Mouse (Mus musculus): ENCODE measurements around the gene Vps37b.

The Vps37b gene

GRCm38 (mm10) chr5:124000824-124001223 is 31.2 kb downstream of the Vps37b start:
- DNase-seq: peak; percentile 83

- DNase-seq: no peak
These were observed 33.7 kb downstream of the Vps37b start for GRCm38 (mm10) chr5:123998370-123998769.

GRCm38 (mm10) chr5:123997811-123998210 is 34.3 kb downstream of the Vps37b start:
- DNase-seq: no peak

GRCm38 (mm10) chr5:123997211-123997751 is 34.8 kb downstream of the Vps37b start:
- DNase-seq: peak; percentile 69

DNA sequence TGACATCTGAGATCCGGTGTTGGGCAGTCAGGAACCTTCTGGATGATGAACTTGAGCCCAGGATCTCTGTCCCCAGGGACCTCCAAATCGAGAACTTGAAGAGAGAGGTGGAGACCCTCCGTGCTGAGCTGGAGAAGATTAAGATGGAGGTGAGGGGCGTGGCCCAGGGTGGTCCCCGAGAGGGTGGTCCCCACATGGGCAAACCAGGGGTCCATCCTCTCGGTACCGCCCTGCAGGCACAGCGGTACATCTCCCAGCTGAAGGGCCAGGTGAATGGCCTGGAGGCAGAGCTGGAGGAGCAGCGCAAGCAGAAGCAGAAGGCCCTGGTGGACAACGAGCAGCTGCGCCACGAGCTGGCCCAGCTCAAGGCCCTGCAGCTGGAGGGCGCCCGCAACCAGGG is 35.4 kb downstream of the Vps37b start:
- no peak for DNase-seq

DNA sequence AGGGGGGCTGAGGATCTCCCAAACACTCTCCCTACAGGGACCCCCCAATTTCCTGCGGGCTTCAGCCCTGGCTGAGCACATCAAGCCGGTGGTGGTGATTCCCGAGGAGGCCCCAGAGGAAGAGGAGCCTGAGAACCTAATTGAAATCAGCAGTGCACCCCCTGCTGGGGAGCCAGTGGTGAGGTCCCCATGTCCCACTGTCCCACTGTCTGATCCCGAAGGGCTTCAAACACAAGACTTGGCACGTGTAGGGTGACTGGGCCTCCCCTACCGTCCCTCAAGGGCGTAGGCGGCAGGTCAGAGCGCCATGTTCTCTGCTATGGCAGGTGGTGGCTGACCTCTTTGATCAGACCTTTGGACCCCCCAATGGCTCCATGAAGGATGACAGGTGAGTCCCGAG is 35.9 kb downstream of the Vps37b start:
- DNase-seq: no peak

- no peak for DNase-seq
These were observed 36.7 kb downstream of the Vps37b start for GRCm38 (mm10) chr5:123995388-123995787.

- DNase-seq: no peak
These were observed 37.6 kb downstream of the Vps37b start for GRCm38 (mm10) chr5:123994468-123994867.

DNA sequence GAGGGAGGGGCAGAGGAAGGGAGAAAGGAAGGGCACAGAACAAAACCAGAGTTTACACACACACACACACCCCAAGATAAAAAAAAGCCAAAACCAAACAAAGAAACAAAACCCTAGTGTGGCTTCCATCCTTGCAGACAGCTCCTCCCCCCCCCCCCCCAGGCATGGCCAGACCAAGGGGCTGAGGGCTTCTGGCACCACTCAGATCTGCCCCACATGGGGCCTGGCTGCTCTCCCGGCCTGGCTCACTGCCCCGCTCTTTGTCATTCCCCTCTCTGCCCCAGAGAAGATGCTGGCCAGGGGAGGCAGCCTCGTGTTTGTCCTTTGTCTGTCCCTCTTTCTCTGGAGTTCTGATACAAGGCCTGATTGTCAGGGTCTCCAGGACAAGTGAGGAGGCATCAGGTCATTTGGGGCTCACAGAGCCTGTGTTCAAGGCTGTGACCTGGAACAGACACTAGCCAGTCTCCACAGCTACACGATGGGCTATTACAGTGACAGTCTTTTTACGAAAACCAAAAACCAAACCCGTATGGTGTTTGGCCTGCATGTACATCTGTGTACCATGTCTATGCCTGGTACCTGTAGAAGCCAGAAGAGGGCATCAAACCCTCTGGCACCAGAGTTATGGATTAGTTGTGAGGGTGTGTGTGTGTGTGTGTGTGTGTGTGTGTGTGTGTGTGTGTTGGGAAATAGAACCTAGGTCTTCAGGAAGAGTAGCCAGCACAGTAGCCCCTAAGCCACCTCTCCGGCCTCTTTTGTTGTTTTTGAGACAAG is 38.6 kb downstream of the Vps37b start:
- DNase-seq: peak; percentile 72

DNA sequence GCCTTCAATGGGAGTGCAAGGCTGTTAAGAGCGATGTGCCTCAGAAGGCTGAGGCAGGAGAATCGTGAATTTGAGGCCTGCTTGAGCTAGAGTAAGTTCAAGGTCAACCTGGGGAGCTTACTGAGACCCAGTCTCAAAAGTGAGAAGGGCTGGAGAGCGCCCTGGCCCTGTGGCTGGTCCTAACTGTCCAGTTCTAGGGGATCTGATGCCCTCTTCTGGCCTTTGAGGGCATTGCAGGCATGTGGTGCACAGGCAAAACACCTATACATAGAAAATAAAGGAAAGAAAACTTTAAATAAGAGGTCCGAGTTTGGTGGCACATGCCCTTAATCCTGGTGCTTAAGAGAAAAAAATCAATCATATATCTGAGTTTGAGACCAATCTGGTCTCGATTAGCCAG is 39.3 kb downstream of the Vps37b start:
- DNase-seq: peak; percentile 71

DNA sequence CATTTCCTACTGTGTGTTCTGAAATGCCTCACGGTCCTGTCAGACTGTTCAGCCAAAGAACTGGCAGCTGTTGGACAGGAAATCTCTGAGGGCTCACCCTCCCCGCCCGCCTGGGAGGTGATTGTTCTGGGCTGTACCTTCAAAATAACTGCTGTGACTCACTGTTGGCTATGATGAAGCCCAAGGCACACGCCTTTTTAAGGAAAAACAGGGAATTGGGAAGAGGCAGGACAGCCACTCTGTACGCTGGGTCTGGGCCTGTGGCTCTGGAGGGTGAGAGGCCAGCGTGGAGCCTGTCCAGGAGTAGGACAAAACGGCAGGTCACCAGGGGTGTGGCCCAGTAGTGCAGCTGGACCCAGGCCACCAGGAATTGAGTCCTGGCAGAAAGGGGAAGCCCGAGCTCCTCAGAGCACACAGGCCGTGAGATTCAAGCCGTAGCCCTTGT is 39.9 kb downstream of the Vps37b start:
- no peak for DNase-seq

- no peak for DNase-seq
These were observed 40.7 kb downstream of the Vps37b start for GRCm38 (mm10) chr5:123991321-123991720.

GRCm38 (mm10) chr5:123989941-123990885 is 41.9 kb downstream of the Vps37b start:
- no peak for DNase-seq

GRCm38 (mm10) chr5:123987511-123987910 is 44.6 kb downstream of the Vps37b start:
- DNase-seq: no peak

- DNase-seq: no peak
These were observed 45.1 kb downstream of the Vps37b start for GRCm38 (mm10) chr5:123986925-123987324.

DNA sequence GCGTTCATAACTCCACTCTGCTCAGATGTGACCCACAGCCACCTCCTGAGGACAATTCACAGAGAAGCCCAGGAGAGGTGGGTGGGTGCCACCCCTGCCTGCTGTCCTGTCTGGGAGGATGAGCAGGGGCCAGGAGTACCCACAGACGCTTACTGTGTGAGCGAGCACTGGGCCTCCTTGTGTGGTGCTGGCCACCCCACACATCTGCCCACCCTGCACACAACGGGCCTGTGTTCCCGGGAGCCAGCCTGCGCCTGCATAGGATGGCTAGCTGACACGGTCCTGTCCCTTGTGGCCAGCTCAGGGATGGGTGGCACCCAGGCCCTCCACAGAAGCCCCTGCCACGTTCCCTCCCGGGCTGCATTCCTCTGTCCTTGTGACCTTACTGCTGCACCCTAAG is 46.6 kb downstream of the Vps37b start:
- DNase-seq: peak; percentile 26

- no peak for DNase-seq
These were observed 49.2 kb downstream of the Vps37b start for GRCm38 (mm10) chr5:123982838-123983237.

GRCm38 (mm10) chr5:123981250-123981554 is 50.9 kb downstream of the Vps37b start:
- no peak for DNase-seq

DNA sequence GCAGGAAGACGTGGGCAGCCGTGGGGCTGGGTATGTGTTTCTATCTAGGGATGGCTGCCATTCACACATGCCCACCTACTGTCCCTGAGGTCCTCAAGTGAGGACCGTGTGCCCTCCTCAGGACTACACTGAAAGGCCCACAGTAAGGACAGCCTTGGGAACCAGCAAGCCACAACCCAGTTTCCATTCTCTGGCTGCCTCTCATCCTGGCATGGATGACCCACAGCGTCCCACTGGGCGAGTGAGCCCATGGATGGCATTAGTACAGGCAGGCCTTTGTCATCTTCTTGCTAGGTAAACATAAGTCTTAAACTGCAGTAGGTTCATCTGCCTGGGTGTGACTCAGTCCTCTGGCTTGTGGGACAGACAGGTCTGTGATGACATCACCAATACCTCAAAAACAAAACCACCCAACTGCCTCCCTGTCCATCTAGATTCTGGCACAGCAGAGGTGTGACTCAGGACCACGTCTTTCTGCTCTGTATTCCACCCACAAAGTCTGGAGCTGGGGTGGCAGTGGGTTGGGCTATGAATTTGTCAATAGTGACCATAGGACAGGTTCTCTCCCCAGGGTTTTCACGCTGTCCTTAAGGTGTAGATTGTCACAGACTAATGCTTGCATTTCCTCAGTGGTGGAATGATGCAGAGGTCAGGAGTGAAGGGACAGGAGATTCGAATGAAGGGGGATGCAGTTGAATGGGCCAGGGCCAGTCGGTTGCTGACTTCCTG is 51.4 kb downstream of the Vps37b start:
- no peak for DNase-seq

- no peak for DNase-seq
These were observed 52.1 kb downstream of the Vps37b start for GRCm38 (mm10) chr5:123979980-123980369.

GRCm38 (mm10) chr5:123979221-123979979 is 52.7 kb downstream of the Vps37b start:
- no peak for DNase-seq

DNA sequence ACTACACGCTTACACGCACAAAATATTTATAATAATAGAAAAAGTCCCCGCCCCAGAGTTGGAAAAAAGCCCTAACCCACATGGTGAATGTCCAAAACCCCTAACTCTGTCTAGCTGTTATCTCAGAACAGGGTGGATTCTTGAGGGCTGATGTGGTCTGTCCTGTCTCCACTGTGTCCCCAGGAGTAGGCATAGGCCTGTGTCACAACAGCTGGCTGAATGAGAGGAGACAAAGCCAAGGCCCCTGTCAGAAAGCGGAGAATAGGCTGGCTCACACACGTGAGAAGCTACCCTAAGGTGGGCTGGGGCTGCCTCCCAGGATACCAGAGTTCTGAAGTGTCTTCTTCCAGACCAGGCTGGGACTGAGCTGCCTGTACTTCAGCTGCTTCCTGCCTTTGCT is 53.9 kb downstream of the Vps37b start:
- DNase-seq: no peak

All from cerebellum, adult 11-12 months (tissue).